Mouse (Mus musculus) kidney, embryonic 16.5 days (tissue): ENCODE measurements around the gene Ipo4. TPM values are rescaled to one million over a fixed set of nuclear protein-coding genes. Genes with fewer than 3 reads are reported as not detected.
A peak's percentile ranks its signal among the peaks of the same experiment; 100 is the strongest.

Experiments used
- ATAC-seq: fragments of 200-750 bp; cut with Nextera tagmentation; 2 replicates; pipeline ENCODE4 v1.8.0; 2017; ENCODE audit warnings: moderate TSS enrichment; ENCODE audit not compliant: low FRiP score, low TSS enrichment
- H3K27ac ChIP-seq: fragments of 300-500 bp; sonication (generic); 2 replicates; pipeline ENCODE4 v1.5.1; 2014; ENCODE audit warnings: low read length
- H3K27me3 ChIP-seq: fragments of 300-500 bp; sonication (generic); 2 replicates; pipeline ENCODE4 v1.6.1; 2014; ENCODE audit warnings: low read length, control low read depth, mixed read lengths; ENCODE audit not compliant: insufficient read depth
- H3K36me3 ChIP-seq: fragments of 300-500 bp; sonication (generic); 2 replicates; pipeline ENCODE4 v1.6.1; 2014; ENCODE audit warnings: low read length, control low read depth, mixed read lengths; ENCODE audit not compliant: insufficient read depth
- H3K4me1 ChIP-seq: fragments of 300-500 bp; sonication (generic); 2 replicates; pipeline ENCODE4 v1.6.1; 2014; ENCODE audit warnings: low read length, control low read depth, mixed read lengths; ENCODE audit not compliant: insufficient read depth
- H3K4me2 ChIP-seq: fragments of 300-500 bp; sonication (generic); replicated peaks from 2 replicates; pipeline ENCODE4 v1.6.1; 2014; ENCODE audit warnings: low read depth, low read length
- H3K4me3 ChIP-seq: fragments of 300-500 bp; sonication (generic); 2 replicates; pipeline ENCODE4 v1.5.1; 2014; ENCODE audit warnings: mild to moderate bottlenecking, low read length
- H3K9ac ChIP-seq: fragments of 300-500 bp; sonication (generic); replicated peaks from 2 replicates; pipeline ENCODE4 v1.6.1; 2014; ENCODE audit warnings: low read length
- H3K9me3 ChIP-seq: fragments of 300-500 bp; sonication (generic); 2 replicates; pipeline ENCODE4 v1.6.1; 2016; ENCODE audit warnings: low read length, control low read depth
- WGBS: fragments of 180-500 bp; shearing (Covaris S2); extraction: QIAGEN DNeasy Blood & Tissue Kit; methylation state at CpG from one replicate; pipeline ENCODE4 v1.1.7; 2014; 5-methylcytosine and 5-hydroxymethylcytosine counted together
- polyA plus RNA-seq: library from polyadenylated mRNA; unstranded; fragments of >200 nt; fragmentation: Nextera tagmentation; extraction: Ambion mirVana; gene quantifications from 2 replicates; pipeline ENCODE4 v1.2.1, GENCODE M21; 2015

Ipo4 gene
- 120 and 130 TPM in 2 replicates for polyA plus RNA-seq

GRCm38 (mm10) chr14:55635523-55636007 lies at the start of gene Ipo4:
Gene Ipo4 (minus strand): TSS chr14:55635957.
- peak within 1 kb of the TSS; percentile 86 for H3K4me2 ChIP-seq
- peak within 1 kb of the TSS; percentile 72; the same call in 1 of the 2 replicates for H3K27ac ChIP-seq
- H3K4me1 ChIP-seq, result peaks cover 9% of the 10 kb centered on the region
- WGBS, result 1% methylated on average over 33 of the region's 33 CpGs
- H3K27me3 ChIP-seq, result no peaks in the 10 kb centered on the region
- peak; percentile 87 for ATAC-seq
- peaks cover 57% of the 10 kb centered on the region for H3K36me3 ChIP-seq
- H3K9me3 ChIP-seq, result no peaks in the 10 kb centered on the region
- peak within 1 kb of the TSS; percentile 76 for H3K4me3 ChIP-seq
- peak within 1 kb of the TSS; percentile 83 for H3K9ac ChIP-seq

- Histone ChIP-seq H3K36me3 (peaks cover 31% of the 10 kb centered on the region), H3K27me3 (no peaks in the 10 kb centered on the region), H3K4me1 (peaks cover 12% of the 10 kb centered on the region; the same call in 1 of the 2 replicates), H3K27ac (peak overlapping the region; percentile 90; the same call in 1 of the 2 replicates), H3K4me3 (peak overlapping the region; percentile 70), H3K4me2 (peak overlapping the region; percentile 78), H3K9me3 (no peaks in the 10 kb centered on the region), H3K9ac (peak overlapping the region; percentile 83)
- WGBS, result 14% methylated on average over 3 of the region's 3 CpGs
- peak; percentile 16 for ATAC-seq
Measured at GRCm38 (mm10) chr14:55682118-55682493, 46.3 kb upstream of the Ipo4 start.

- Histone ChIP-seq H3K27ac (peak within 1 kb of the TSS; percentile 90), H3K4me1 (peaks cover 12% of the 10 kb centered on the region; the same call in 1 of the 2 replicates), H3K4me2 (peak within 1 kb of the TSS; percentile 78), H3K4me3 (peak within 1 kb of the TSS; percentile 70), H3K9ac (peak within 1 kb of the TSS; percentile 83), H3K27me3 (no peaks in the 10 kb centered on the region), H3K36me3 (peaks cover 37% of the 10 kb centered on the region), H3K9me3 (no peaks in the 10 kb centered on the region)
- ATAC-seq, result peak; percentile 98
- WGBS, result under 1% methylated on average over 66 of the region's 66 CpGs
Measured at GRCm38 (mm10) chr14:55681160-55682117, 45.7 kb upstream of the Ipo4 start, which contains the start of gene Tinf2. Gene Tinf2 (minus strand): TSS chr14:55681820.

GRCm38 (mm10) chr14:55677615-55678014 lies 41.9 kb upstream of the Ipo4 start:
- Histone ChIP-seq H3K4me2 (no peak overlapping the region), H3K27me3 (no peaks in the 10 kb centered on the region), H3K4me1 (peaks cover 16% of the 10 kb centered on the region), H3K36me3 (peaks cover 51% of the 10 kb centered on the region), H3K4me3 (no peak overlapping the region), H3K27ac (no peak overlapping the region), H3K9me3 (no peaks in the 10 kb centered on the region), H3K9ac (no peak overlapping the region)
- 90% methylated on average over 4 of the region's 4 CpGs for WGBS
- no peak for ATAC-seq

- Histone ChIP-seq H3K4me2 (peak overlapping the region; percentile 74), H3K27ac (peak overlapping the region; percentile 13; the same call in 1 of the 2 replicates), H3K4me1 (peaks cover 15% of the 10 kb centered on the region), H3K27me3 (no peaks in the 10 kb centered on the region), H3K4me3 (peak overlapping the region; percentile 94), H3K9ac (peak overlapping the region; percentile 61), H3K36me3 (peaks cover 32% of the 10 kb centered on the region), H3K9me3 (no peaks in the 10 kb centered on the region)
- ATAC-seq, result no peak
- WGBS, result 77% methylated on average over 7 of the region's 7 CpGs
Measured at GRCm38 (mm10) chr14:55672741-55673060, 36.9 kb upstream of the Ipo4 start.

GRCm38 (mm10) chr14:55671833-55672740 lies 36.3 kb upstream of the Ipo4 start, which contains the start of the genes Gmpr2 and Nedd8:
Gene Gmpr2 (plus strand): TSS chr14:55671941.
Gene Nedd8 (minus strand): TSS chr14:55672124.
- no peaks in the 10 kb centered on the region for H3K9me3 ChIP-seq
- peak within 1 kb of the TSS; percentile 87 for H3K27ac ChIP-seq
- H3K36me3 ChIP-seq, result peaks cover 26% of the 10 kb centered on the region
- peak within 1 kb of the TSS; percentile 94 for H3K4me3 ChIP-seq
- peak within 1 kb of the TSS; percentile 88 for H3K9ac ChIP-seq
- peaks cover 15% of the 10 kb centered on the region for H3K4me1 ChIP-seq
- no peaks in the 10 kb centered on the region for H3K27me3 ChIP-seq
- H3K4me2 ChIP-seq, result peak within 1 kb of the TSS; percentile 74
- WGBS, result under 1% methylated on average over 38 of the region's 38 CpGs
- ATAC-seq, result peak; percentile 99

GRCm38 (mm10) chr14:55671486-55671832 lies 35.7 kb upstream of the Ipo4 start:
- peak overlapping the region; percentile 88 for H3K9ac ChIP-seq
- ATAC-seq, result peak; percentile 68
- peak overlapping the region; percentile 94 for H3K4me3 ChIP-seq
- H3K9me3 ChIP-seq, result no peaks in the 10 kb centered on the region
- under 1% methylated on average over 12 of the region's 12 CpGs for WGBS
- H3K36me3 ChIP-seq, result peaks cover 23% of the 10 kb centered on the region
- H3K4me2 ChIP-seq, result peak overlapping the region; percentile 74
- peak overlapping the region; percentile 87 for H3K27ac ChIP-seq
- no peaks in the 10 kb centered on the region for H3K27me3 ChIP-seq
- peaks cover 15% of the 10 kb centered on the region for H3K4me1 ChIP-seq

GRCm38 (mm10) chr14:55660636-55661035 lies 24.9 kb upstream of the Ipo4 start:
- H3K4me1 ChIP-seq, result peaks cover 10% of the 10 kb centered on the region; the same call in 1 of the 2 replicates
- no peaks in the 10 kb centered on the region for H3K27me3 ChIP-seq
- peak; percentile 20; the same call in 1 of the 2 replicates for ATAC-seq
- no peaks in the 10 kb centered on the region for H3K9me3 ChIP-seq
- H3K4me2 ChIP-seq, result peak overlapping the region; percentile 60; the same call in 1 of the 2 replicates
- H3K36me3 ChIP-seq, result peaks cover 20% of the 10 kb centered on the region
- no peak overlapping the region for H3K9ac ChIP-seq
- no peak overlapping the region; the same call in 1 of the 2 replicates for H3K27ac ChIP-seq
- WGBS, result 45% methylated on average over 2 of the region's 2 CpGs
- peak overlapping the region; percentile 84 for H3K4me3 ChIP-seq

GRCm38 (mm10) chr14:55659960-55660573 lies 24.3 kb upstream of the Ipo4 start, which contains the start of gene Mdp1:
Gene Mdp1 (minus strand): TSS chr14:55660508.
- Histone ChIP-seq H3K4me3 (peak within 1 kb of the TSS; percentile 84), H3K4me1 (peaks cover 10% of the 10 kb centered on the region; the same call in 1 of the 2 replicates), H3K27me3 (no peaks in the 10 kb centered on the region), H3K27ac (peak within 1 kb of the TSS; percentile 26), H3K9me3 (no peaks in the 10 kb centered on the region), H3K9ac (peak within 1 kb of the TSS; percentile 82), H3K36me3 (peaks cover 20% of the 10 kb centered on the region), H3K4me2 (peak within 1 kb of the TSS; percentile 60)
- WGBS, result under 1% methylated on average over 39 of the region's 39 CpGs
- ATAC-seq, result peak; percentile 94
